Comparison of ENCODE assay signal across 8 mouse cellular contexts in genomic region chr2:167422150-167422470, GRCm38 (mm10). TPM values are rescaled to one million over a fixed set of nuclear protein-coding genes. Genes with fewer than 3 reads are reported as not detected.
DNase-seq lines count a peak whose midpoint lies in the region; ATAC-seq and TF ChIP-seq lines count a peak whose summit lies in the region.

No protein-coding gene starts in this region.

- H3K4me2 ChIP-seq in heart, embryonic 13.5 days = peak overlapping the region; percentile 85
- H3K4me2 ChIP-seq in forebrain, embryonic 16.5 days (ENCODE audit: low read length) = peak overlapping the region; percentile 93
- H3K4me2 ChIP-seq in liver, postnatal 0 days (ENCODE audit: low read depth, low read length) = peak overlapping the region; percentile 67

- TF ChIP-seq CTCF in liver, postnatal 0 days (IDR thresholded peaks at IDR 0.05; ENCODE audit: low read depth) = no peak

- in situ Hi-C loops in ES-E14 (cut with MboI; ENCODE audit: low sequenced_read_pairs in 2 of 2, unreplicated experiment in 2 of 2) = no loop called here

- peaks cover 35% of the 10 kb centered on the region for H3K36me3 ChIP-seq in heart, embryonic 13.5 days
- peaks cover 30% of the 10 kb centered on the region for H3K36me3 ChIP-seq in ES-E14 (ENCODE audit: control insufficient read depth, insufficient read depth, low read length, poor library complexity, severe bottlenecking)
- peaks cover 24% of the 10 kb centered on the region for H3K36me3 ChIP-seq in forebrain, embryonic 16.5 days (ENCODE audit: control insufficient read depth, insufficient read depth)
- peaks cover 34% of the 10 kb centered on the region for H3K36me3 ChIP-seq in liver, postnatal 0 days (replicated peaks; ENCODE audit: insufficient read depth, low read length)

- WGBS in heart, embryonic 13.5 days = 6% methylated on average over 11 of the region's 11 CpGs
- 2% methylated on average over 11 of the region's 11 CpGs for WGBS in forebrain, embryonic 16.5 days
- 5% methylated on average over 11 of the region's 11 CpGs for WGBS in liver, postnatal 0 days (ENCODE audit: insufficient replicate concordance)

- H3K9me3 ChIP-seq in heart, embryonic 13.5 days = no peaks in the 10 kb centered on the region; the same call in 1 of the 2 replicates
- H3K9me3 ChIP-seq in ES-E14 (ENCODE audit: control insufficient read depth, insufficient read depth, low read depth, low read length) = no peaks in the 10 kb centered on the region
- H3K9me3 ChIP-seq in forebrain, embryonic 16.5 days (ENCODE audit: control insufficient read depth, low read length) = 0 out of 2 replicates have a peak, but pooled peaks cover 2% of the 10 kb centered on the region
- 0 out of 2 replicates have a peak, but pooled peaks cover 3% of the 10 kb centered on the region for H3K9me3 ChIP-seq in liver, postnatal 0 days (ENCODE audit: low read length)

- no peak for TF ChIP-seq EP300 in liver, postnatal 0 days (IDR thresholded peaks at IDR 0.05; ENCODE audit: low read depth)

- H3K4me3 ChIP-seq in heart, embryonic 13.5 days = peak overlapping the region; percentile 76
- peak overlapping the region; percentile 86 to 95 for H3K4me3 ChIP-seq in ES-E14 (ENCODE audit: insufficient read depth in 1 of 2, low read depth in 1 of 2, low read length in 2 of 2, poor library complexity in 1 of 2, severe bottlenecking in 1 of 2)
- H3K4me3 ChIP-seq in forebrain, embryonic 16.5 days (replicated peaks; ENCODE audit: low read length) = peak overlapping the region; percentile 90
- peak overlapping the region; percentile 90 for H3K4me3 ChIP-seq in liver, postnatal 0 days (ENCODE audit: low read depth, low read length)

- DNase-seq in heart, postnatal 14 days = no peak
- DNase-seq in ES-E14 (ENCODE audit: low read depth, low spot score) = no peak
- DNase-seq in liver, postnatal 0 days = no peak
- no peak for DNase-seq in frontal cortex, adult 2 months (ENCODE audit: extremely low spot score in 1 of 2, low spot score in 1 of 2)
- DNase-seq in spleen, postnatal 14 days (ENCODE audit: low spot score in 2 of 2) = no peak

- peak overlapping the region; percentile 91 for H3K9ac ChIP-seq in heart, embryonic 13.5 days
- H3K9ac ChIP-seq in ES-E14 (ENCODE audit: insufficient read depth, low read depth, low read length, poor library complexity, severe bottlenecking) = peak overlapping the region; percentile 99
- peak overlapping the region; percentile 98 for H3K9ac ChIP-seq in forebrain, embryonic 16.5 days (replicated peaks; ENCODE audit: low read depth, low read length)
- H3K9ac ChIP-seq in liver, postnatal 0 days (replicated peaks) = peak overlapping the region; percentile 95

- no peaks in the 10 kb centered on the region for H3K27me3 ChIP-seq in heart, embryonic 13.5 days (replicated peaks)
- no peaks in the 10 kb centered on the region for H3K27me3 ChIP-seq in forebrain, embryonic 16.5 days (replicated peaks; ENCODE audit: control insufficient read depth, insufficient read depth, low read length)
- H3K27me3 ChIP-seq in liver, postnatal 0 days (ENCODE audit: insufficient read depth, low read length) = no peaks in the 10 kb centered on the region

- no peak for ATAC-seq in heart, embryonic 13.5 days (ENCODE audit: extremely low read depth, insufficient number of reproducible peaks, low FRiP score, low TSS enrichment)
- ATAC-seq in forebrain, embryonic 16.5 days = peak; percentile 16
- ATAC-seq in liver, postnatal 0 days = no peak
- no peak for ATAC-seq in frontal cortex, adult (ENCODE audit: low TSS enrichment)

- peak overlapping the region; percentile 96 for H3K27ac ChIP-seq in heart, embryonic 13.5 days (replicated peaks)
- peak overlapping the region; percentile 98 for H3K27ac ChIP-seq in ES-E14 (ENCODE audit: insufficient read depth, low read depth, low read length, poor library complexity, severe bottlenecking)
- H3K27ac ChIP-seq in forebrain, embryonic 16.5 days (ENCODE audit: low read length) = peak overlapping the region; percentile 99
- H3K27ac ChIP-seq in liver, postnatal 0 days (ENCODE audit: low read depth) = peak overlapping the region; percentile 97

- intact Hi-C loops in heart, postnatal 14 days (cut with DNase I) = loop anchor here (5.0 kb wide), 1 partner anchor 40 kb away; no protein-coding TSS in a partner anchor

- H3K4me1 ChIP-seq in heart, embryonic 13.5 days = peaks cover 33% of the 10 kb centered on the region
- H3K4me1 ChIP-seq in ES-E14 (ENCODE audit: control insufficient read depth in 2 of 2, insufficient read depth in 2 of 2, low read length in 2 of 2, poor library complexity in 1 of 2) = peaks cover 2 to 4% of the 10 kb centered on the region in 2 experiments; a peak in 2 of 4 replicates
- H3K4me1 ChIP-seq in forebrain, embryonic 16.5 days (replicated peaks; ENCODE audit: control insufficient read depth, insufficient read depth, low read length) = peaks cover 17% of the 10 kb centered on the region
- peaks cover 26% of the 10 kb centered on the region for H3K4me1 ChIP-seq in liver, postnatal 0 days (ENCODE audit: insufficient read depth)

TF ChIP-seq in ES-E14, 5 proteins besides CTCF, POLR2A, EP300 and RAD21:
- TF ChIP-seq HCFC1 (IDR thresholded peaks at IDR 0.05; ENCODE audit: borderline replicate concordance, insufficient read depth, low read length) = no peak
- TF ChIP-seq CHD2 (IDR thresholded peaks at IDR 0.05; ENCODE audit: low read depth, low read length) = no peak
- no peak for TF ChIP-seq MAFK (IDR thresholded peaks at IDR 0.05; ENCODE audit: insufficient read depth, low read depth, low read length)
- TF ChIP-seq ZC3H11A (IDR thresholded peaks at IDR 0.05; ENCODE audit: borderline replicate concordance, low read depth, low read length) = no peak
- no peak for TF ChIP-seq ZNF384 (IDR thresholded peaks at IDR 0.05; ENCODE audit: low read depth, low read length)

RNA-seq across cellular contexts. Expression of gene Slc9a8, which starts 0.6 kb away (rescaled TPM):
- 17.4 and 18.7 TPM in 2 replicates for polyA plus RNA-seq in heart, embryonic 13.5 days (2015; fragmentation: Nextera tagmentation; extraction: Ambion mirVana)
- 10 to 100 TPM; 23.0 to 25.2 TPM for total RNA-seq in heart, postnatal 14 days (2021)
- 38.6 and 54.4 TPM in 2 replicates for total RNA-seq in ES-E14 (2012; rRNA removed)
- polyA plus RNA-seq in forebrain, embryonic 16.5 days (2015; fragmentation: Nextera tagmentation; extraction: Ambion mirVana) = 21.1 and 24.0 TPM in 2 replicates
- 7.5 and 9.3 TPM in 2 replicates for polyA plus RNA-seq in liver, postnatal 0 days (2015; fragmentation: Nextera tagmentation; extraction: Ambion mirVana)
- 47.3 and 49.6 TPM in 2 replicates for polyA plus RNA-seq in frontal cortex, adult 2 months (2012; rRNA removed)
